Comparison of ENCODE assay signal across 20 mouse cellular contexts in the genomic region with DNA sequence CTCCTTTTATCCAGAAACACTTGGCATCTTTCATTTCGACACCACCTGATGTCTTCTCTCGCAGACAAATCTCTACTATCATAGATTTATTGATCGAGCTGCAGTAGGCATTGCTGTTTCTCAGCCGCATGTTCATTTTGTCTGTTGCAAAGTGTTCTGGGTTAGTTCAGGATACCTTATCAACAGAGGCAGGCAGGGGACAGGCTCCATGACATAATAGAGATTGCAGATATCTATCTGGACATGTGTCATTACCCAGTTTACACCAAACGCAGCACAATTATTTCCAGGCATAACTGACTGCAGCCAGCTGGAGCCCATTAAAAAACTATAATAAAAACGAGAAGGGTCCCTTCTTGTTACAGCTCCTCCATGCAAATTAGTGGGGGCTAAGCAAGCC. TPM values are rescaled to one million over a fixed set of nuclear protein-coding genes. Genes with fewer than 3 reads are reported as not detected.
DNase-seq lines count a peak whose midpoint lies in the region; ATAC-seq and TF ChIP-seq lines count a peak whose summit lies in the region.
"Had no signal": no experiment of that assay in that cellular context is flagged by ENCODE, and none has a peak within 500 bp of the region (broad histone marks: within the 10 kb centered on the region; RNA-seq: fewer than 3 reads in every experiment).

No protein-coding gene starts in this region.

- no peak for TF ChIP-seq EP300 in stomach, postnatal 0 days (optimal IDR thresholded peaks at IDR 0.05)

- 71% methylated on average over 6 of the region's 6 CpGs for WGBS in hindbrain, embryonic 12.5 days
- 58% methylated on average over 6 of the region's 6 CpGs for WGBS in hindbrain, embryonic 14.5 days
- 19% methylated on average over 6 of the region's 6 CpGs for WGBS in liver, embryonic 13.5 days (ENCODE audit: insufficient replicate concordance)
- WGBS in stomach, postnatal 0 days, result 66% methylated on average over 6 of the region's 6 CpGs

- H3K9me3 ChIP-seq in hindbrain, embryonic 12.5 days (replicated peaks), result no peaks in the 10 kb centered on the region
- no peaks in the 10 kb centered on the region for H3K9me3 ChIP-seq in hindbrain, embryonic 14.5 days (ENCODE audit: control insufficient read depth, low read length)
- no peaks in the 10 kb centered on the region for H3K9me3 ChIP-seq in liver, embryonic 13.5 days (replicated peaks)
- no peaks in the 10 kb centered on the region for H3K9me3 ChIP-seq in stomach, postnatal 0 days (ENCODE audit: control insufficient read depth, low read length)
- H3K9me3 ChIP-seq: hindbrain, embryonic 13.5 days; limb, embryonic 13.5 days; neural tube, embryonic 15.5 days had no signal

- no peak overlapping the region for H3K9ac ChIP-seq in hindbrain, embryonic 12.5 days
- H3K9ac ChIP-seq in hindbrain, embryonic 14.5 days, result no peak overlapping the region
- H3K9ac ChIP-seq in liver, embryonic 13.5 days, result no peak overlapping the region
- no peak overlapping the region for H3K9ac ChIP-seq in stomach, postnatal 0 days (ENCODE audit: low read length)
- H3K9ac ChIP-seq: hindbrain, embryonic 13.5 days; limb, embryonic 13.5 days; neural tube, embryonic 15.5 days had no signal

- no peak for DNase-seq in hindbrain, embryonic 14.5 days (ENCODE audit: low spot score)
- DNase-seq in right cerebral cortex, postnatal 25 days, result peak; percentile 3
- no peak for DNase-seq in right cerebral cortex, postnatal 4 days
- DNase-seq in liver, embryonic 13.5 days, result peak; percentile 43
- DNase-seq in retina, embryonic 14.5 days (ENCODE audit: low spot score), result no peak
- no peak for DNase-seq in stomach, postnatal 0 days (ENCODE audit: low spot score)
- DNase-seq: cerebellum, adult 18-20 months; heart, adult 18-20 months; kidney, adult 11 months; kidney, postnatal 10 days; midbrain, embryonic 14.5 days; retina, postnatal 1 day; thymus, adult 18-20 months had no signal

- ATAC-seq in hindbrain, embryonic 12.5 days (ENCODE audit: low FRiP score), result 0 out of 2 replicates have a peak, but pooled peaks have one; percentile 41
- ATAC-seq in hindbrain, embryonic 14.5 days (ENCODE audit: low FRiP score), result no peak
- peak; percentile 63 for ATAC-seq in liver, embryonic 13.5 days (ENCODE audit: low read depth)
- ATAC-seq in stomach, postnatal 0 days (ENCODE audit: low FRiP score, low TSS enrichment), result no peak
- ATAC-seq: forebrain, embryonic 14.5 days had no signal

- peaks cover 5% of the 10 kb centered on the region for H3K4me1 ChIP-seq in hindbrain, embryonic 12.5 days
- peaks cover 10% of the 10 kb centered on the region for H3K4me1 ChIP-seq in hindbrain, embryonic 14.5 days (replicated peaks; ENCODE audit: control insufficient read depth, insufficient read depth, low read length)
- peaks cover 80% of the 10 kb centered on the region for H3K4me1 ChIP-seq in liver, embryonic 13.5 days (replicated peaks)
- no peaks in the 10 kb centered on the region for H3K4me1 ChIP-seq in stomach, postnatal 0 days (replicated peaks; ENCODE audit: control insufficient read depth, insufficient read depth)

- no peak overlapping the region for H3K4me2 ChIP-seq in hindbrain, embryonic 12.5 days (replicated peaks)
- H3K4me2 ChIP-seq in hindbrain, embryonic 14.5 days (replicated peaks), result no peak overlapping the region
- peak overlapping the region; percentile 40 for H3K4me2 ChIP-seq in liver, embryonic 13.5 days
- no peak overlapping the region for H3K4me2 ChIP-seq in stomach, postnatal 0 days (replicated peaks; ENCODE audit: low read depth)
- H3K4me2 ChIP-seq: hindbrain, embryonic 13.5 days; limb, embryonic 13.5 days; neural tube, embryonic 15.5 days had no signal

- no peak overlapping the region for H3K4me3 ChIP-seq in hindbrain, embryonic 12.5 days
- no peak overlapping the region for H3K4me3 ChIP-seq in hindbrain, embryonic 14.5 days (replicated peaks; ENCODE audit: low read length)
- H3K4me3 ChIP-seq in liver, embryonic 13.5 days (replicated peaks), result 0 out of 2 replicates have a peak overlapping the region, but pooled peaks have one; percentile 5
- no peak overlapping the region for H3K4me3 ChIP-seq in stomach, postnatal 0 days (ENCODE audit: low read depth, low read length)
- H3K4me3 ChIP-seq: erythroblast, embryonic 14.5 days; hindbrain, embryonic 13.5 days; limb, embryonic 13.5 days; myocyte; neural tube, embryonic 15.5 days had no signal

- no peak for TF ChIP-seq CTCF in stomach, postnatal 0 days (IDR thresholded peaks at IDR 0.05; ENCODE audit: low read depth)

- no peak overlapping the region for H3K27ac ChIP-seq in hindbrain, embryonic 12.5 days
- H3K27ac ChIP-seq in hindbrain, embryonic 14.5 days, result no peak overlapping the region
- H3K27ac ChIP-seq in liver, embryonic 13.5 days, result no peak overlapping the region
- H3K27ac ChIP-seq in stomach, postnatal 0 days (replicated peaks), result no peak overlapping the region
- H3K27ac ChIP-seq: hindbrain, embryonic 13.5 days; limb, embryonic 13.5 days; neural tube, embryonic 15.5 days had no signal

- H3K27me3 ChIP-seq in hindbrain, embryonic 12.5 days, result no peaks in the 10 kb centered on the region
- H3K27me3 ChIP-seq in hindbrain, embryonic 14.5 days (ENCODE audit: control insufficient read depth, insufficient read depth, low read length), result no peaks in the 10 kb centered on the region
- H3K27me3 ChIP-seq in liver, embryonic 13.5 days, result no peaks in the 10 kb centered on the region
- no peaks in the 10 kb centered on the region for H3K27me3 ChIP-seq in stomach, postnatal 0 days (ENCODE audit: control insufficient read depth, insufficient read depth, low read length)
- H3K27me3 ChIP-seq: hindbrain, embryonic 13.5 days; limb, embryonic 13.5 days; neural tube, embryonic 15.5 days had no signal

- no peaks in the 10 kb centered on the region for H3K36me3 ChIP-seq in hindbrain, embryonic 12.5 days
- peaks cover 19% of the 10 kb centered on the region for H3K36me3 ChIP-seq in hindbrain, embryonic 14.5 days (replicated peaks; ENCODE audit: control insufficient read depth, insufficient read depth)
- no peaks in the 10 kb centered on the region for H3K36me3 ChIP-seq in liver, embryonic 13.5 days
- no peaks in the 10 kb centered on the region for H3K36me3 ChIP-seq in stomach, postnatal 0 days (ENCODE audit: control insufficient read depth, insufficient read depth, low read length)
- H3K36me3 ChIP-seq: limb, embryonic 13.5 days had no signal

RNA-seq across cellular contexts. Expression of gene Arpp21, which starts 59.4 kb away (rescaled TPM):
- polyA plus RNA-seq in hindbrain, embryonic 12.5 days (2016; fragmentation: Nextera tagmentation; extraction: Ambion mirVana), result 9.8 and 19.9 TPM in 2 replicates
- 29.1 and 40.8 TPM in 2 replicates for polyA plus RNA-seq in hindbrain, embryonic 14.5 days (2014; fragmentation: Nextera tagmentation; extraction: Ambion mirVana)
- 0.81 and 1.1 TPM in 2 replicates for polyA plus RNA-seq in liver, embryonic 13.5 days (2015; fragmentation: Nextera tagmentation; extraction: Ambion mirVana)
- 1.2 TPM in 2 replicates for polyA plus RNA-seq in stomach, postnatal 0 days (2015; fragmentation: Nextera tagmentation; extraction: Ambion mirVana)

Comparison
In these comparisons a context has a peak if more than half of its experiments do, and no peak if none do; other contexts are left out.
1. ATAC-seq: peak in hindbrain, embryonic 12.5 days (single experiment) and liver, embryonic 13.5 days (single experiment); none in hindbrain, embryonic 14.5 days (single experiment) and stomach, postnatal 0 days (single experiment).
2. DNase-seq: peak in right cerebral cortex, postnatal 25 days (single experiment) and liver, embryonic 13.5 days (single experiment); none in hindbrain, embryonic 14.5 days (single experiment), right cerebral cortex, postnatal 4 days (single experiment), retina, embryonic 14.5 days (single experiment) and stomach, postnatal 0 days (single experiment).